Mouse (Mus musculus) lung, adult 2 months (tissue): ENCODE measurements around the gene Foxn3.

Experiments used
- CTCF ChIP-seq: fragments of 200-500 bp; IDR thresholded peaks from 2 replicates; pipeline ENCODE4 v1.5.1; 2011; ENCODE audit warnings: mild to moderate bottlenecking, low read length, control low read depth; ENCODE audit not compliant: insufficient read depth
- POLR2A ChIP-seq: fragments of 200-500 bp; IDR thresholded peaks from 2 replicates; pipeline ENCODE4 v1.6.1; 2011; ENCODE audit warnings: low read depth, mild to moderate bottlenecking, control low read depth, low read length, borderline replicate concordance; ENCODE audit errors: extremely low read depth

GRCm38 (mm10) chr12:99395082-99395481 lies 168.3 kb downstream of the Foxn3 start:
- TF ChIP-seq CTCF (no peak), POLR2A (no peak)
